In the genomic region with DNA sequence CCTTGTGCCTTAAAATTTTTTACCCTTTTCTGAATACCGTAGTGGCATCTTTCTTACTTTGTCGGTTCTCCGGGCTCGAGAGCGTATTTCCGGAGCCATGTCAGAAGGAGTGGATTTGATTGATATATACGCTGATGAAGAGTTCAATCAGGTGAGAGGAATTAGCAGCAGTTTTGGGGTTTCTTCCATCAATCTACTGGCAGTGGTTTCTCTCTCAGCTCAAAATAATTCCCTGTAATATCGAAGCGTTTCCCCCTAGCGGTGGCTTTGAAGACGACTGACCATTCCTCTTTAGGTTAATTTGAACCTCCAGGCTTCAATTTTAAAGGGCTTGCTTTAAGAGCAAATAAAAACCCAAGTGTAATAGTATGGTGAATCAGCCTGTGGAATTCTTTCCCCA, we compare ENCODE assay signal across 8 mouse cellular contexts. TPM values are rescaled to one million over a fixed set of nuclear protein-coding genes. Genes with fewer than 3 reads are reported as not detected.
DNase-seq lines count a peak whose midpoint lies in the region; ATAC-seq and TF ChIP-seq lines count a peak whose summit lies in the region.

A gene (minus strand): TSS at position 233 of the 400 bp plus-strand sequence.

- peak; percentile 68 for TF ChIP-seq CTCF in lung, embryonic 14.5 days (IDR thresholded peaks at IDR 0.05; ENCODE audit: low read depth)

- peak within 1 kb of the TSS; percentile 98 for H3K27ac ChIP-seq in embryonic facial prominence, embryonic 13.5 days
- H3K27ac ChIP-seq in heart, embryonic 11.5 days (ENCODE audit: low read depth, low read length), result peak within 1 kb of the TSS; percentile 99
- H3K27ac ChIP-seq in lung, embryonic 14.5 days (ENCODE audit: low read depth), result peak within 1 kb of the TSS; percentile 98

- H3K36me3 ChIP-seq in embryonic facial prominence, embryonic 13.5 days, result peaks cover 24% of the 10 kb centered on the region
- H3K36me3 ChIP-seq in heart, embryonic 11.5 days (ENCODE audit: control insufficient read depth, insufficient read depth, low read length), result no peaks in the 10 kb centered on the region
- H3K36me3 ChIP-seq in lung, embryonic 14.5 days (ENCODE audit: insufficient read depth), result peaks cover 34% of the 10 kb centered on the region

- H3K9ac ChIP-seq in embryonic facial prominence, embryonic 13.5 days, result peak within 1 kb of the TSS; percentile 99
- H3K9ac ChIP-seq in heart, embryonic 11.5 days (ENCODE audit: low read depth, low read length), result peak within 1 kb of the TSS; percentile 98
- peak within 1 kb of the TSS; percentile 98 for H3K9ac ChIP-seq in lung, embryonic 14.5 days

- WGBS in embryonic facial prominence, embryonic 13.5 days, result 0% methylated on average over 11 of the region's 11 CpGs
- WGBS in heart, embryonic 11.5 days (ENCODE audit: insufficient replicate concordance), result under 1% methylated on average over 11 of the region's 11 CpGs
- WGBS in lung, embryonic 14.5 days, result 0% methylated on average over 11 of the region's 11 CpGs

- ATAC-seq in embryonic facial prominence, embryonic 13.5 days (ENCODE audit: insufficient number of reproducible peaks, insufficient read depth, low FRiP score, low TSS enrichment, low read depth), result no peak
- no peak for ATAC-seq in heart, embryonic 11.5 days (replicated peaks; ENCODE audit: insufficient number of reproducible peaks, low FRiP score, low TSS enrichment)
- ATAC-seq in lung, embryonic 14.5 days (ENCODE audit: insufficient read depth), result no peak

- H3K9me3 ChIP-seq in embryonic facial prominence, embryonic 13.5 days, result no peaks in the 10 kb centered on the region
- H3K9me3 ChIP-seq in heart, embryonic 11.5 days (replicated peaks; ENCODE audit: control insufficient read depth, low read length), result no peaks in the 10 kb centered on the region
- no peaks in the 10 kb centered on the region for H3K9me3 ChIP-seq in lung, embryonic 14.5 days (ENCODE audit: low read depth, low read length)

- H3K4me1 ChIP-seq in embryonic facial prominence, embryonic 13.5 days, result peaks cover 21% of the 10 kb centered on the region
- H3K4me1 ChIP-seq in heart, embryonic 11.5 days (ENCODE audit: control insufficient read depth, insufficient read depth, low read length), result peaks cover 18% of the 10 kb centered on the region
- peaks cover 8% of the 10 kb centered on the region; the same call in 1 of the 2 replicates for H3K4me1 ChIP-seq in lung, embryonic 14.5 days (ENCODE audit: insufficient read depth)

- H3K27me3 ChIP-seq in embryonic facial prominence, embryonic 13.5 days, result no peaks in the 10 kb centered on the region
- no peaks in the 10 kb centered on the region for H3K27me3 ChIP-seq in heart, embryonic 11.5 days (ENCODE audit: control insufficient read depth, insufficient read depth, low read length)
- H3K27me3 ChIP-seq in lung, embryonic 14.5 days (ENCODE audit: insufficient read depth, low read length), result no peaks in the 10 kb centered on the region

- DNase-seq in cerebellum, adult 11 months, result peak; percentile 27
- DNase-seq in cerebellum, adult 9-11 months, result no peak
- DNase-seq in ZHBTc4 (ENCODE audit: low read depth, low spot score), result peak; percentile 72
- peak in 1 of 2 experiments; percentile 39 for DNase-seq in layer of hippocampus, adult 18-20 months (ENCODE audit: low spot score in 2 of 2)
- peak; percentile 88 for DNase-seq in lung, embryonic 14.5 days
- peak; percentile 77 for DNase-seq in retina, embryonic 14.5 days (ENCODE audit: low spot score)

- H3K4me2 ChIP-seq in embryonic facial prominence, embryonic 13.5 days, result peak within 1 kb of the TSS; percentile 74
- H3K4me2 ChIP-seq in heart, embryonic 11.5 days, result peak within 1 kb of the TSS; percentile 78
- H3K4me2 ChIP-seq in lung, embryonic 14.5 days, result peak within 1 kb of the TSS; percentile 76

- peak within 1 kb of the TSS; percentile 94 for H3K4me3 ChIP-seq in embryonic facial prominence, embryonic 13.5 days
- peak within 1 kb of the TSS; percentile 87 for H3K4me3 ChIP-seq in heart, embryonic 11.5 days (ENCODE audit: low read depth, low read length)
- peak within 1 kb of the TSS; percentile 92 for H3K4me3 ChIP-seq in lung, embryonic 14.5 days (ENCODE audit: low read depth, low read length)

RNA-seq across cellular contexts. Expression of the gene that starts here (rescaled TPM):
- 59.9 and 63.5 TPM in 2 replicates for polyA plus RNA-seq in embryonic facial prominence, embryonic 13.5 days (2015; fragmentation: Nextera tagmentation; extraction: Ambion mirVana)
- 51.7 and 62.6 TPM in 2 replicates for polyA plus RNA-seq in heart, embryonic 11.5 days (2014; fragmentation: Nextera tagmentation; extraction: Ambion mirVana)
- 10 to 100 TPM; 51.3 to 55.5 TPM for total RNA-seq in layer of hippocampus, adult 18-20 months (2021)
- polyA plus RNA-seq in lung, embryonic 14.5 days (2014; fragmentation: Nextera tagmentation; extraction: Ambion mirVana), result 59.4 and 62.6 TPM in 2 replicates
